Mouse (Mus musculus) NIH3T3 (cell line): ENCODE measurements at regions not wholly inside any gene's neighbourhood (a gene's known extent, or its start where the extent isn't known, plus 50 kb on each side); places are given as distances from the start of the nearest gene placed in this dataset.
A peak's percentile ranks its signal among the peaks of the same experiment; 100 is the strongest.

Source experiments
- DNase-seq: peaks from one replicate; pipeline ENCODE4 v3.0.0-alpha.2; 2012; ENCODE audit warnings: low read depth

DNA sequence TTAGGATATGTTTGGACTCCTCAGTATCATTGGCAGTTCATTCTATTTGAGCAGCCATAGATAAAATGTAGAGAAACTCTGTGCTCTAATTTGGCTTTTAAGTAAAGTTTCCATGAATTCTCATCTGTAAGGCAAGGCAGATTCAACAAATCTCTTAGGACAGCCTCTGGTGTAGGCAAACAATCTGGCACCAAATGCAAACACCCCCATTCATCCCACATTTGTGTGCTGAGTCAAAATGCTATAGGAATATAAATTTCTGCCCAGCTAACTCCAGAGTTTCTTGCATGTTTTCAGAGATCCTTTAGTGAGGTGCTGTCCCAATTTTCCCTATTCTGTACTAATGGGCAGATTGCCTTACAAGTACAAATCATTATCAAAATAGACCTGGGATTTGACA is 695.7 kb upstream of the Kif18a start:
- no peak for DNase-seq

DNA sequence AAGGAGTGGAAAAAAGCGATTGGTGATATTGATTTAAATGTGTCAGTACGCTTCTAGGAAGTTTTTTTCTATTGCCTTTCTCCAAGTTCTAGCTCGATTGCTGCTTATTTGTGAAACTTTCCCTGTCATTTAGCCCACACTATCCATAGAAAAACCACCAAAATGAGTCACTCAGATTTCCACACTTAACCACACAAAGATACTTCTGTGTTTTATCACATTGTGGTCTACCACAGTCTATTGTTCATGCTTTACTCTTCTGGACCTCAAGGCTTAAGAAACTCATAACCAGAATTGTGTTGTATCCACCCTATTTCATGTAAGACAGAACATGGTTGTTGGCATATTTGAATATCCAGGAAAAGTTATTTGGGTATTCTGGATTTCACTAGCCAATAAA is 687.0 kb upstream of the Kif18a start:
- peak; percentile 75 for DNase-seq

DNA sequence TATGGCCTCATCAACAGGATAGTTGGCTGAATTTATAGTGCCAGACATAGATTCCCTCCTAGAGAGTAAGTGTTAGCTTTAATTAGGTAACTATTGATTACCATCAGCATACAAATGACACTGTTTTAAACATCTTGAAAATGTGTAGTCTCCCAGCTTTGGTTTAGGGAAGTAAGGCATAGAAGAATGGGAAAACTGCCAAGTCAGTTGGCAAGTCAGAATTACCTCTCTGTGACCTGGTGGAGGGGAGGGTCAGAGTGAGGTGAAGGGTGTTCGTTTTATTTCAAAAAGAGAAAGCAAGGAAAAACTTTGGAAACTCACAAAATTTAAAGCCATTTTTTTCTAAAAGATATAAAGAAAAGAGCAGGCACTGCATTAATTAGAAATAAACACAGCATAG is 680.2 kb upstream of the Kif18a start:
- no peak for DNase-seq

DNA sequence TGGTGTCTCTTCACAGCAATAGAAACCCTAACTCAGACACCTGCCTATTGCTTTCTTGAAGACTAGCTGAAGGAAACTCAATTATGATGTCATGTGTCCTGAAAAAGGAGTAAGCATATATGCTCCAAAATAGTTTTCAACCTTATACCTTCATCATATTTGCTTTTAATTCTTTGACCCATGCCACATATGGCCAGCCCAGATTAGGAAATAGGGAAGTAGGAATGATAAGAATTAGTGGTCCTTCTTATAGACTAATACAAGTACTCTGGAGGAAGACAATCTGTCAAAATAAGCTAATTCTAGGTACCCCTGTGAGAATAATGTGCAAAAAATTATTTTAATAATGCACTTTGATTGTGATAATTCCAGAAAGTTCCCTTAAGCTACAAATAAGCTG is 661.0 kb upstream of the Kif18a start:
- DNase-seq: no peak

DNA sequence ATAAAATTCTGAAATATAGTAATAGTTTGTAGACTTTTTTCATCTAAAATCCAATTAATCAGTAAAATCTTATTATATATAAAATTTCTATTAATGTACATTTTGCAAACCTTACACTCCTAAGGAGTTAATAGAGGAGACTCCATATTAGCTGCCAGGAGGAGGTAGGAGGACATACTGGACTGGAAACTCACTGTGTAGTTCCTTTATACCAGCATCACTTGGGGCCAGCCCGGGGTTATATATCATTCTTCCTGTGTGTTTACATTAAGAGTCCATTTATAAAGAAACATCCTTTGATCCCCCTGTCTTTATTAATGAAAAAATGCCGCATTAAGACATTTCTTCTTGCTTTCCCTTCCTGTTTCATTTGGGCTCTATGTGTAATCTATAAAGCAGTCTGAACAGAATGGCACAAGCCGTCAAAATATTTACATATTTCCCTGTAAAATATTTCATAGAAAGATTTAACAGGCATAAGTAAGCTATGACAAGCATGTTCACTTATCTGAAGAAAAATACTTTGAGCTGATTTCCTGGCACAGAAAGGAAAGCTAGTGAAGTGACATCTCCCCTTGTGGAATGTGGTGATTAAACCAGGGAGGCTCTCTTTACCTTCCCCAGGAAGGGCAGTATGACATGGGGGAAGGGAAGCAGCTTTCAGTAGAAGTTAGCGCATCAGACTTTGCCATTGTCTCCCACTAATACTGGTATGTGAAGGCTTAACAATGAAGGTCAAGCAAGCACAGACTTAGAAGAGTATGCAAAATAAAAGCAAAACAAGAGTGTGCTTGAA is 658.0 kb upstream of the Kif18a start:
- peak; percentile 48 for DNase-seq

DNA sequence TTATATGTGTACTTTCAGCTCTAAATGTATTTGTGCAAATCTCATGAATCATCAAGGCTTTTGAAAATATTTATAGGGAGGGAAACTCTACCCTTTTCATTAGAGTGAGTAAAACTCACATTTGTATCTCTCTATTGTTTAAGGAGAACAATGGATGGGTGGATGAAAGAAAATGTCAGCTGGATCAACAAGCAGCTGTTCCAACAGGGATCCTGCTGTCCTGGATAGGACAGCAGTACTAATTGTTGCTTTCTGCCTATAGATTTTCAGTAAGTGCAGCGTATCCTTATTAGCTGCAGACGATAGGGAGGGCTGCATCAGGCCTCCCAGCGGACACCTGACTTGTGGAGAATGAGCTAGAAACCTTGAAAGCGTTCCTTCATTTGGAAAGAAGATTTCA is 644.9 kb upstream of the Kif18a start:
- no peak for DNase-seq

DNA sequence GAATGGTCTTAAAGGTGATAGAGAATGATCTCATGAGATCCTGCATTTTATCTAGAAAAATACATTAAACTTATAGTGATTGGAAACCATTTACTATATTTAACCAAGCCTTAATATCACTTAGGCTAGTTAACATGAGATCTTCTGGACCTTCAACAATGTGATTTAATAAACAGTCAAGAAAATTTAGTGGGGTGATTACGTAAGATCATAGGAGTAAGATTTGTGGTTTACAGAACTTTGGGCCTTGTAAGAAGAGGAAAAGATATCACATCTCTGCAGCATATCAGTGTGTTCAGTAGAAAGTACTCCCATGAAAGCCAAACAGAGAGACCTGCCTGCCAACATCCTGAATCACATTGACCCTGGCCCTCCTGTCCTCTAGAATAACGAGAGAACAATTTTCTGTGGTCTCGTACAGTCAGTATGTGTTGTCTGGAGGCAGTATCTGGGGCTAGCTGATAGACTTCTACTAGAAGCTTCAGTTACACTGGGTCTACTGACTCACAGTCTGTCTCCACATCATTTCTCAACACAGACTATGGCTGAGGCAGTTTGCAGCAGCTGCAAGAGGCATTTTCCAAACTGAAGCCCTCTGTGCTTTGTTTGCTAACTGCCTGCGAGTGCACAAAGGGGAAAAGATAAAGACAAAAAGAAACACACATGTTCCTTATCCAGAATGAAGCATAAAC is 619.7 kb upstream of the Kif18a start:
- DNase-seq: peak; percentile 80

DNA sequence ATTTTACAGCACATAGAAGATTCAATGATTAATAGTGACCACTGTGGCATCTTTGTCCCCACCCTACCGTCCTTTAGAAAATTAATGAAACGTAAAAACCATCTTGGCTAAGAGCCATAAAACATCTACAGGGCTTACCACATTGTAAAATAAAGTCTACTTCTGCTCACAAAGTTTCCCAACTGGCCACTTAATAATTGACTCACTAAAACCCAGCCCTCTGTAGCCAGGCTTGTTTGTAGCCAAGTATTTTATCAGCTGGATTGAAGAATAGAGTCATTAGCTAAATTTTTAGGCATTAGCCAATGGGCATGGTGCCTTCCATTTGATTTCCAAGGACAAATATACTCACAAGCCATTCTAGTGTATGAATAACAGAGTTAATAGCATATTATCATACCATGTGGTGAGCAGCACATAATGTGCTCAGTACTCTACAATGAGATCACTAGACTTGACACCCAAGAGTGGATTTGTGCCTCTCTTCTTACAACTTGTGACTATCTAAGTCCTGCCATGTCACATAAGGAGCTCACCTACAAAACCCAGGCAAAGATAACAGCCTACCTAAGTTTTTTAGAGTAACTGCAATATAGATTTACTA is 602.7 kb upstream of the Kif18a start:
- no peak for DNase-seq

DNA sequence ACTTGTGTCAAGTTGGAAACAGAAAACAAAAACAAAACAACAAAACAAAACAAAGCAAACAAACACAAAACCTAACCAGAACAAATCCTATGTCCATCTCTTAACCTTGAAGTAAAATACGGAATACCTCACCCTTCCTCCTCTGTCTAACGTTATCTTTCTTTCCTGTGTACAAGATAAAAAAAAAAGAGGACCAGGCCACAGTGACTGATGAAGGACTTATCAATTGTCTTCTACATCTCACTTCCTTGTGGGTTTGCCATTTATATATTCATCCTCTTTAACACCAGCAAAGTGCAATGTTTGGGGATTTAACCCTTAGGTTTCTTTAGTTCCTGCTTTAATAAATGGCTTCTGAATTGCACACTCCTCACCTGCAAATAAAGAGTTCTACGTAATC is 599.0 kb upstream of the Kif18a start:
- DNase-seq: no peak

DNA sequence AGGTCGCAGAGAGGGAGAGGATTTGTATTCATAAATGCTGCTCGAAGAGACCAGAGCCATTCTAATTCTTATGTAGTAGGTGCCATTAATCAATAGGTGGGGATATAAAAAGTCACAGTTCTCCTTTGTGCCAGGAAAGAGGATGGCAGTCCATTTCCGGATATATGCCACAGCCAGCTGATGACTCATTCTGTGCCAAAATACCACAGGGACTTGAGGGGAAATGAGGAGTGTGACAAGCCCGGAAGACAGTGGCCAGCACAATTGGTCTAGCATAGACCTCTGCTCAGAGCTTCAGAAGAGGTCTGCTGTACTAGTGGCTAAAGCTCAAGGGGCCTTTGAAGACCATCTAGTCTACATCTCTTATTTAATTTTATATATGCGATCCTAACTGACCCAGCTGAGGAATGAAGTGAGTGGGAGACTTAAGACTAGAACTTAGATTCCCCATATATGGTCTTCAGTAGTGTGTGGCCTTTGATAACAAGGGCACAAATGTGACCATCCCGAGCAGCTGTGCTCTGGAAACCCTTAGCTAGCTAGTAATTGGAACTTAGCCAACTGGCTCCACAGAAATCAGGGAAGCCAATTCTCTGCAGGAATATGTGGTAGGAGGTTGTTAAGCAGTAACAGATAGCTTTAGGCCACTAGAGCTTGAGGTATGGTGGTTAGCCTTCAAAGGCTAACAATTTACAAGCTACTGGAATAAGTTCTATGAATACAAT is 594.4 kb upstream of the Kif18a start:
- no peak for DNase-seq

DNA sequence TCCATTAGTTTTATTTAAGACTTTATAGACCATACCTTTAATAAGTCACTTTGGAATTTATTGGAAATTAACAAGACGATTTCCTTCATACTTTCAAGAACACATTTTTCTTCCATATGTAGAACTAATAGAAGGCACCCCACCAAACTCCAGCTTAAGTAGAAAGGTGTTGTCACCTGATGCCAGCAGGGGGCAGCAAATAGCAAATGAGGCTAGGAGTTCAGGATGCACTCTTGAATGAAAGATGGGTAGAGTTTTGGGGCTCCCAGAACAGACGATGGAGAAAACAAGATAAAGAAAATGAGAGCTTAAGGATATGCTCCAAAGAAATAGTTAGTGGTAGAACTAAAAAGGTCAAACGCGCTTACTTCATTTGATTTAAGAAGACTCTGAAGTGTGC is 590.4 kb upstream of the Kif18a start:
- DNase-seq: peak; percentile 81

DNA sequence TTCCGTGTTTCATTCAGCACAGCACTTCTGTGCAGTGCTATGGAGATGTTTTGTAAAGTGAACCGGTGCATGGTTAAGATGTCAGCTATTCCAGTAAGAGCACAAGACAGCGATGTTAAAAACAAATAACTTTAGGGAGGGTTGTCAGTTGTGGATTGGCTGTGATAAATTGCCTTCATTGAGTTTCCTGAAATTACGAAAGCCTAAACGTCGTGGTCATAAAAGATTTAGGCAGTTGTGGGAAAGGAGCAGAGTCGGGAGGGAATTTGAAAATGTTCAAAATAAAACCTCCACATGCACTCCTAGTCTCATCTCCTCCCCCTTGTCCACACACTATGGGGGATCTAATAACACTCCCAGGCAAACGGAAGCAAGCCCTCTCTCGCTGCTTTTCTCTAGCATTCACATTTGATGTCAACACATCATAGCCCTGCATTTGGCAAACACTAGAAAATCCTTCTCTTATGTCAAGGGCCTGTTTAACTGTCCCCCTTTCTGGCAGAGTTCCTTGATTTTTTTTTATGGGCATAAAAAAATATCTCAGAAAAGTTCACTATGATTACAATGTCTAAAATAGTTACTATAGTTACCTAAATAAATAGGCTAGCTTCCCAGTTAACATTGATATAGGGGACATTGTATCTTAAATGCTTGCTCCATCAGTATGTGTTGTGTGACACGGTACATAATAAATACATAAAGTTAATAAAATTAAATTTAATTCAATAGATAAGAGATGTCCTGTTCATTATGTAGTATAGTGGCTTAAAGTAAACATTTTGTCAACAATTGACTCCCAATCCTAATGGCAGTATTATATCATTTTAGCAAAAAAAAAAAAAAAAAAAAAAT is 589.2 kb upstream of the Kif18a start:
- DNase-seq: peak; percentile 57

DNA sequence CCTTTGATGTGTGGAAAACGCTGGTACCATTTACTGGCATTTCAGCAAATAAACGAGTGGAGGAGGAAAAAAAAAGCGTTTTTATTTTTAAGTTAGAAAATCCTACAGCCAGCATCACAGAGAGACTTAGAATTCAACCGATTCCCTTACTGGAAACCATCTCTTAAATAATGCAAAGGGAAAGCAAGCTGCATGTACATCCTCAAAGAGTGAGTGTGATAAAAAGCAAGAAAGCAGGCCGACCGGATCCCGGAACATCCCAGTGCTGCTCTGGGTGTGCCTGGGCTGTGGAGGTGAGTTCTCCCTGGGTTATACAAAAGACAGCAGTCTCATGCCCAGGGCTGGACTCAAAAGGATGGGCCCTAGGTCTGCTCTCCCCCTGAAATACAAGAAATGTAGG is 579.2 kb upstream of the Kif18a start:
- no peak for DNase-seq

DNA sequence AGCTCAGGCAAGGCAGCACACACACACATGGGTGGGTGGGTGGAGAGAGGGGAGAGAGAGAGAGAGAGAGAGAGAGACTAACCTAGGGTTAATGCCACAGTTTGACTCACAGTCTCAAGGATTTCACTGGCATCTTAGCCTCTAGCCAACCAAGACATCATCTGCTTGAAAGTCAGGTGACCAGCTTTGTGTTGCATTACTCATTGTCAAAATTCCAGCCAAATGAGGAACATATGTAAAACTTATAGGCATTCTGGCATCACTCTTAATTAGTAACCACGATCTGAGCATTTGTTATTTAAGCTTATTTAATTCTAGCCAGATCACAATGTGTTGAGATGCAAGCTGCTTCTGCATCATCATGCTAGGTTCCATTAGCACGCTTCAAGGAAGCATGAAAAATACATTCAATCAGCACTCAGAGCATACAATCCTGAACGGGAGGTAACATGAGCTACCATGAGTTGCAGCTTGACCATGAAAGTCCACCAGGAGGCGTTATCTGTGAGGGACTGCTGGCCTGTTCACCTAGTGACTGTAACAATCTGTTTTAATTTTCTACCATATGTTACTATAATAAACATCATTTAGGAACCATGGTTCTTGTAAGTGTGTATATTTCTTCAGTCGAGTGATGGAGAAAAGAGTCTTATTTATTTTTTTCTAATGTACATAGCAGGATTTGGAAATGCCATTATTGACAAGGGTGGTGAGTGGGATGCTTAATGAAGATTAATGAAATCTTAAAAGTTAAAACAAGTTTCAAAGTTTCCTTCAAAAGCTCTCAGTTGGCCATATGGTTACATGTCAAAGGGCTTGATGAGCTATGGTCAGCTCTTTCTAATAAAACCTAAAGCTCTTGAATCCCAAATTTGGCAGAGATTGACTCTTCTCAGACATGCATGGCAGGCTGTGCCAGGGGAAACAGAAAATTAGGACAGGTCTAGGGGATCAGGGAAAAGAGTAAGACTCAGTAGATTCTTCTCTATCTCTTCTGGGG is 572.4 kb upstream of the Kif18a start:
- DNase-seq: peak; percentile 75

DNA sequence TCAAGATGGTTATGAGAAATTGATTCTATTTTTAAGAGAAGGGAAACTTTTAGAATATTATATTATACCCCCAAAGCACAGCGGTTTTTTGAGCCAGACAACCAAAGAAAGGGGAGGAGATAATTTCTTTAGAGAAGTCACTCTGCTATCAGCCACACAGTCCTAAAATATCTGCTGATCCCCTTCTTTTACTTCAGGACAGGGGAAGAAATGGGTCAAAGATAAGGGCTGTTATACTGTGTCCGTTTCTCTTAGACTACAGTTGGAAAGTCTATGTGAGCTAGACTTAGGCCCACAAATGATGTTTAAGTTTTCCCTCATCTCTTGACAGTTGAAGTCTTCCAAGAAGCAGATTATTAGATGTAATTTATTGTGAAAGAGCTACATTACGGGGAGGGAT is 538.5 kb upstream of the Kif18a start:
- DNase-seq: no peak

DNA sequence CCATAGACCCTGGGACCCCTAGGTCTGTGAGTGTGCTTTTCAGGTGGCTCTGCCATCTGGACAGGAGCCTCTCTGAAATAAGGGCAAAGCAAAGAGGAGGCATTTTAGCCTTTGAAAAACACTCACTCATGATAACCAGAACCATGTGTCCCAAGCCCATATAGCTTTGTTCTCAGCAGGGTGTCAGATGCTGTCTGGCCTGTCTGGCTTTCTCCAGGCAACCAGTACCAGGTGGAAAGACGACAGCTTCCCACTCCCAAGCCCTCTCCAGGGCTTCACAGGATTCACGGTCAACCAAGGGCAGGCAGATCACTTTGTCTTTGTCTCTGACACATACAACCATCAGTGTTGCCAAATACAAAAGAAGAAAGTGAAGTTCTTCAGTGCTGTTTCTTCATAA is 537.0 kb upstream of the Kif18a start:
- peak; percentile 8 for DNase-seq

DNA sequence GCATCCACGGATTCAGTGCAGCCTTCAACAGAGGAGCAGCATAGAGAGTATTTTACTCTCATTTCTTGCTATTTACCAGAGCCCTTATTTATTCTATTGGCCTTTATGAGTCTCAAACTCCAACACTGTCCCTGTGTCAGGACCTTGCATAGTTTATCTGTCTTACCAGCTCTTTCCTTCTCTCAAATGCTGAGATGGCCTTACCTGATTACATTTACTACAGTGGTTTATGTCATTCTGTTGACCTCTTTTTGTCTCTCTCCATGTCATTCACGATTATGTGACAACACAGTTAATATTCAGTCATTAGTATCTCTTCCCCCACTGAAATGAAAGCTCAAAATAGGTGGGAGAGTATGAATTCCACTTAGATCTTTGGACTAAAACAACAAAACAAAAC is 535.7 kb upstream of the Kif18a start:
- no peak for DNase-seq

DNA sequence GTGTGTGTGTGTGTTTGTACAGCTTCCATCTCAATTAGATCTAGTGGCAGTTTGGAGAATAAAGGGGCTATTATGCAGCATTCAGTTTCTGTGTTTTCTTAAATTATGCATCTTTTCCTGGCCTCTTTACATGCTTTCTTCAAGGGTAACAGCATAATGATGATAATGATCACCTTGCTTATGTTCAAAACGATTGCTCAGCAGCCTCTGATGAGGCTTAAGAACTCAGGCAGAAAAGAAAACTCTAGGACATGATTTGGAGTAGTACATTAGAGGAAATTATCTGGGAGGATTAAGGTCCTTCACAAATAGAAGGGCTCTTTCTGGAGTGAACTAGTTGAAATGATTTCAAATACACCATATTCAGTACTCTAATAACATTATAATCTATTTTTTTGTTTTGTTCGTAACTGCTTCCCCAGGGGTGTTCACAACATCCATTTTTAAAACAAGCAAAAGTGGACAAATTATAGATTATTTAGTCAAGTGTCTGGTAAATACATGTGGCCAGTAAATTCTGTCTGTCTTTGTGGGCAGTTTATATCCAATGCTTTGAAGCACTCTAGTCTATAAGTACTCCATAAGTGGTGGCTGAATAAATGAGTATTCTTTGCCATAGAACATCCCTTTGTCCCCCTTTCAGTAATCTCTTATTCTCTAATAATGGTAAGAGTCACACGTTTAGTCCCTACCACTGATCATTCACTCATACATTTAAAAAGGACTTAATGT is 526.9 kb upstream of the Kif18a start:
- no peak for DNase-seq

DNA sequence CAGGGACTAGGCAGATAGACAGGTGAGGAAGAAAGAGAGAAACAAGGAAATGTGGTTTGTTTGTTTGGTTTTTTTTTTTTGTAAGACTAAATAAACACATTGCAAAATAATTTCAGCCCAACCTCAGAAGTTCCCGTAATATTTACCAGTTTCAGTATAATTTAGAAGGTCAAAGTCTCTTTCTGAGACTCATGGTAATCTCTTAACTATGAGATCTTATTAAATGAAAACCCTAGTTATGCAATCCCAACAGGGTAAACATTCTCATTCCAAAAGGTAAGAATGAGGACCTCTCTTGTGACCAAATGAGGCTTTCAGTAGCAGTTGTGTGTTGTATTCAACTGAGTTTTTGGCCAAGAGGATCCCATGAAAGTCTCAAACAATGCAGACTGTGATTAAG is 524.7 kb upstream of the Kif18a start:
- DNase-seq: no peak

DNA sequence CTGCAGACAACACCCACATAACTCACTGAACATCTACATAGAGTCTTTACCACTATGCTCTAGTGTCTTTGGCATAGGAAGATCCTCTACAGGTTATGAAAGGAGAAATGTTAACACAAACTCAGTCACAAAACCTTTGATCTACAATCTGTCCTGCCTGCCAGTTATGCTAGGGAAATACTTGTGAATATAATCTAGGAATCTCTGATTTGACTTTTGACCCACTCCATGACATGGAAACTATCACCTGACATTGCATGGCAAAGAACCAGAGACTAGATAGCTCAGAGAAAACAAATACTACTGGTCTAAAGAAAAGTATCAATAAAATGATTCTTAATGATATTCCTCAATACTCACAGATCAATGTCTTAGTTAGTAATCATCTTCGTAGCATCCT is 524.3 kb upstream of the Kif18a start:
- no peak for DNase-seq
